Mouse (Mus musculus): ENCODE results near the gene Plekhg1.
A peak's percentile ranks its signal among the peaks of the same experiment; 100 is the strongest.

Gene Plekhg1

GRCm38 (mm10) chr10:3740148-3740503, at the start of gene Plekhg1:
Gene Plekhg1 (plus strand): TSS chr10:3740364.
- DNase-seq: peak; percentile 92

DNA sequence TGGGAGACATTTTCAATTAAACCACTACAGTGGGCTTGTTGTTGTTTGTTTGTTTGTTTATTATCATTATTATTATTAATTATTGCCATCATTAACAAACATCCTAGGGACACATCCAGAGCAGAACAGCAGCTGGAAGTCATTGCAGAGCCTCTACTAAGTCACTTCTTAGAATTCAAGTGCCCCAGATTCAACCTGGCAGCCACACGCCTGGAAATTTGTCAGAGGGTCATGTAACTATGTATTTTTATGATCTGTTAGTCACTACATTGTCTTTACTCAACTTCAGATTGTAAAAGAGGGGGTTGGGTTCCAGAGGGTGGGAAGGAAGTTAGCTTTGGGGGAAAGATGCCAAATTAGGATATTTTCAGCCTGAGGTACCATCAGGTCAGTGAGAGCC, 47.4 kb upstream of the Plekhg1 start:
- no peak for DNase-seq

DNA sequence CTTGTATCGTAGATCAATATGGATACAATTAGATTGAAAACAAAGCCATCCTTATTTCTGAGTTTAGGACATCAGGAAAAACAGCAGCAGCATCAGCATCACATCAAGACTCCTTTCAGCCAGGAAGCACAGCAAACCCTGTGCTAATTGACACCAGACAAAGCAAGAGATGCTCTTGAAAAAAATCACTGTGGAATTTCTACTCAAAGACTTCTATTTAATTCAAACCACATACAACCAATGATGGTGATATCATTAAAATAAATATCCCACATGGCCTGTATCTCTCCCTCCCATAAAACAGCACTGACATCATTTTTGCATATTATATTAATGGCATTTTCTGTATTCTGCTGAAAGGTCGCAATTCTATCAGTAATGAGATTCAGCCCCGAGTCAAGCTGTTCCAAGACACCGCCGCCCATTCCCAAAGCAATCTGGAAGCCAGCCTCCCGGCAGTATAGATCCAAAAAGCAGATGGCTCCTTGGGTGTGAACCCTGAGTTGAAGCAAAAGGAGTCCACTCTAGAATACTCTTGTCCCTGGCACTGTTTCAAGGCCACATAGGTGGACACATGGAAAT, 46.4 kb upstream of the Plekhg1 start:
- DNase-seq: no peak

- DNase-seq: no peak
These were observed 44.7 kb upstream of the Plekhg1 start for GRCm38 (mm10) chr10:3695332-3695905.

GRCm38 (mm10) chr10:3696727-3697348, 43.3 kb upstream of the Plekhg1 start:
- DNase-seq: no peak

DNA sequence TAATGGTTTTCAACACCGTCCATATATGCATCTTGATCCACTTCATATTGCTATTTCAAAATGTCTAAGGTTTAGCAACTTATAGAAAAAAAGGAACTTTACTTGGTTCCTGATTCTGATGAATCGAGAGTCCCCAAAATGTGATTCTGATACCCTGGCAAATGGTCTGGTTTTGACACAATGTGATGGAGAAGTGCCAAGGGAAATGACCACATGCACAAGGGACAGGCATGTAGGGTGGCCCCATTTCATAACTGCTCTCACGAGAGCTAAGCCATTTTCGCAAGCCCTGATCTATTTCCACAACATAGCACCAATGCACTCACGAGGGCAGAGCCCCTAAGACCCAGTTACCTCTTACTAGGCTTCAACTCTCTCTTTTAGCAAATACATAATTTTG, 42.7 kb upstream of the Plekhg1 start:
- DNase-seq: no peak

- no peak for DNase-seq
These were observed 39.7 kb upstream of the Plekhg1 start for GRCm38 (mm10) chr10:3700225-3701073.

DNA sequence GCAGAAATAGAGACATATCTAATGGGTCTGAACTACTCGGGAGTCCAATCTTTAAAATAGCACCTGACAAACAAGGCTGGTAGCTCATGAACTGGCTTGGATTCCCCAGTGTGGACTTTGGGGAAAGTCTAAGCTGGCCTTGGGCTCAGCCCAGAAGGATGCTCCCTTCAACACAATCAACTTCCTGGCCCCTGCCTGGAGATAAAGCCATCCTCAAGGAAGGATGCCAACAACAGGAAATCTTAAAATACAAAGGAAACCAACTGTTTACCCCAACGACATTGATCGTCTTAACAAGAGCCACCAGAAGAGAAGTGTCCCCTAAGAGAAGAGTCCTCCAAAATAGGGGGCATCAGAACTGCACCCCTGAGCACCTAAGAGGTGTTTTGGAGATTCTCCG, 38.3 kb upstream of the Plekhg1 start:
- DNase-seq: no peak

GRCm38 (mm10) chr10:3702585-3702984, 37.6 kb upstream of the Plekhg1 start:
- DNase-seq: no peak

DNA sequence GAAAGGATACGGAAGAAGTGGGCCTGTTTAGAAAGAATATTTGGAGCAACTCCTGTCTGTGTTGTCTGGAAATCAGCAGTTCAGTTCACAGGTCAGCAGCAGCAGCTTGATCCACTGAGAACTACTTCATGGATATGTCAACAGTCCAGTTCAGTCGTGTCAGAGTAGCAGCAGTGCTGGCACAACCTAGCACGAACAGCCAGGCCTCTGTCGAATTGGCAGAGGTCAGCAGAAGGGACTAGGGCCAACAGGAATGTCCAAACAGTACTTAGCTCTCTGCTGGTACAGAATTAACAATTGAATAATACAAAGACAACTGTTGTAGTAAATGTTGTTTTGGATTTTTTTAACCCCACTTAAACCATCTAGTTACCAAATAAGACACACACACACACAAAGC, 33.9 kb upstream of the Plekhg1 start:
- no peak for DNase-seq

GRCm38 (mm10) chr10:3710081-3710480, 30.1 kb upstream of the Plekhg1 start:
- no peak for DNase-seq

DNA sequence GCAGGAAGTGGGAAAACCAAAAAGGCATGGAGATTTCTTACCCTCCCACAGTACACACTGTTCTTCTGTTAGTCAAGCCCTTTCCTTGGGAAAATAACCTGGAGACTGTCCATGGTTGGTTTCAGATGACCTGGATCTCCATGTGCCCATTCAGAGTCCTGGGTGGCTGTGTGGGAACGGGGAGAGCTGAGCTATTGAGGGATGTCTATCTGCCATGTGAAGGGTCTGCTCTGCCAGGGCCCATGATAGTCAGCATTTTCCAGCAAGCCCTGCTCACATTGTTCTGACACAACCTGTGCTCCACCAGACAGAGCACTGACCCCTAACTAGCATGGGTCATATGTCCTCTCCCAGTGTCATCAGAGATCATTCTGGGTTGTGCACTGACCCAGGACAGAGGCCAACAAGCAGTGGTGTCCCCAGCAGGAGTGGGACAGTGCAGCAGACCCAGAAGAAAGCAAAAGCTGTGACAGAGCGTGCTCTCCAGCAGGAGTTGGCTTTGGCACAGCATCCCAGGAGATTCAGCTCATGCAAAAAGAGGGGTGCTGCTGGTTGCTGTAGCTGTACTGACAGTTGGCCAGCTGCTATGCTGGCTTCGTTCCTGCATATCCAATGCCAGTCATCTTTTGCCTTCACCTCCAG, 24.7 kb upstream of the Plekhg1 start:
- no peak for DNase-seq

GRCm38 (mm10) chr10:3718021-3718865, 21.9 kb upstream of the Plekhg1 start:
- no peak for DNase-seq

DNA sequence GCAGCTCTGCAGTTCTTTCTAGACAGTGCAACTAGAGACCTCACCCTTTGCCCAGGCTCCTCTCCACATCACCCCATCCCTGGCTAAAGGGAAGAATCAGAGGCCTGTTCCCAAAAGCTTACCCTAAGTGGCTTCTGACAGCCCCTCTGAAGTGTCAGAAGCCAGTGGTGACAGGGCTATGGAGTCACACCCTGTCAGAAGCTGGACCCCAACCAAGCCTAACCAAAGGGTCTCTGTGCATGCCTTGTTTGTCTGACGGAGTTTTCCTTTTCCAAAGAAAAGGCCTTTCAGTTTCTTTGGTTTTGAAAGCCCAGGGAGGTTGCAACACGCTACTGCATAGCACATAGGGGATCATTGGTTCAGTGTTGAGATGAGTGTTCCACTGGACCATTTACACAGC, 19.9 kb upstream of the Plekhg1 start:
- no peak for DNase-seq

- DNase-seq: peak; percentile 36
These were observed 17.8 kb upstream of the Plekhg1 start for GRCm38 (mm10) chr10:3722339-3722738.

DNA sequence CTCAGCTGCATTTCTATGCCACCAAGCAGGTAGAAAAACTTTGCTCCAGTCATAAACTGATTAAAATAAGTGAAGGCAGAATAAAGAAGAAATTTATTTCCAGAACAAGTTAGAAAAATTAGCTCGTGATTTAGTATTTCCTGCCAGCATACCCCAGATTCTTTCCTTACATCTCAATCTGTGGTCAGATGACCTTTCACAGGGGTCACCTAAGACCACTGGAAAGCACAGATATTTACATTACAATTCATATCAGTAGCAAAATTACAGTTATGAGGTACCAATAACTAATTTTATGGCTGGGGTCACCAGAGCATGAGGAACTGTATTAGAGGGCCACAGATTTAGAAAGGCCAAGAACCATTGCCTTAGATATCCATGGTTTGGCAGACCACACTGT, 15.5 kb upstream of the Plekhg1 start:
- DNase-seq: no peak

GRCm38 (mm10) chr10:3729666-3730065, 10.5 kb upstream of the Plekhg1 start:
- DNase-seq: no peak

- DNase-seq: no peak
These were observed 9.8 kb upstream of the Plekhg1 start for GRCm38 (mm10) chr10:3730314-3730713.

DNA sequence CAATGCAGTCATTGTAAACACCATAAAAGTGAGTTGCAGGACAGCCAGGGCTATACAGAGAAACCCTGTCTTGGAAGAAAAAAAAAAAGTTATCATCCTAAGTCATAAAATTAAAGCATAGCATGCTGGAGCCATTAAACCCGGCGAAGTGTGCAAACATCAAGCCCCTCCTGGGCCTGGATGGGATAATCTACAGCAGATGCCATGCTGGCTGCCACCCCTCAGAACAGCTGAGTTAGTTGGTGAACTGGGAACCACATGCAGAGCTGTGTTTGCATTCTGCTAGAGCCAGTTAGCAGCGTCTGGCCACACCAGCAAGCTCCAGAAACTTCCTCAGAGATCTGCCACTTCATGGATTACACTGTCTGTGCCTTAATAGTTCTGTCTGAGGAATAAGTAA, 3.1 kb upstream of the Plekhg1 start:
- DNase-seq: no peak

DNA sequence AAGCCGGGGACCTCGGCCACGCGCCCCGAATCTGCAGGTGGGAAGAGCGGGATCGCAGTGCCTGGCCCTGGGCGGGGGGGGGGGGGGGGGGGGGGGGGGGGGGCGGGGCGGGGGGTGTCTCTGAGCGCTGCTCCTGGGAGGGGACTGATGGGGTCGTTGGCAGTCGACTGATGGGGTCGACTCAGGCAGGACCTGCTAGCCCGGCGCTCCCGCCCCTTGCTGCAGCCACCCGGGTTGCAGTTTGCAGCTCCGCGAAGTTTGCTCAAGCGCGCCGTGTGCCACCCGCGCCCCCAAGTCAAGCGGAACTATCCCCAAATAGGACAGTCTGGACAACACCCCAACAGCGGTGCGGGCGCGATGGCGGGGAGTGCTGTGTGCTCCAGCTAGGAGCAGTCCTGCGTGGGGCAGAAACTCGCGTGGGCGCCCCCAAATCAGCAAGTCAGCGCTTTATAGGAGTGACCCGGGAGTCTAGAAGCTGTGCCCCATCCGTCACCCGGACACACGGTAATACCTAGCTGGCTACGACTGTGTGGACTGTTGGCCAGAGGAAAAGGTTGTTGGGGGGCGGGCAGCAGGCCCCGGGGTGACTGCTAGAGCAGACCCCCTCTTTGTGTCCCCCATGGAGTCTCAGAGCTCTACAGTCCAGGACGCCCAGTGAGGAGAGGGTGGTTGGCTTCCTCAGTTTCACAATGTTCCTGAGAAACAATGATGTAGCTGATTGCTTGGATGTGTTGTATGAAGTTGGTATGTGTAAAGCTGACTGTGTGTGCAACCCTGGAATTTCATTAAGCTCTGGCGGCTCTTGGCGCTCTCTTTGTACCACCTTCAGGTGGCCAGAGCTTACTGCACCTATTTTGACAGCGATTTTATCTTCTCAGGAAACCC, 582 bp downstream of the Plekhg1 start:
- peak; percentile 86 for DNase-seq

DNA sequence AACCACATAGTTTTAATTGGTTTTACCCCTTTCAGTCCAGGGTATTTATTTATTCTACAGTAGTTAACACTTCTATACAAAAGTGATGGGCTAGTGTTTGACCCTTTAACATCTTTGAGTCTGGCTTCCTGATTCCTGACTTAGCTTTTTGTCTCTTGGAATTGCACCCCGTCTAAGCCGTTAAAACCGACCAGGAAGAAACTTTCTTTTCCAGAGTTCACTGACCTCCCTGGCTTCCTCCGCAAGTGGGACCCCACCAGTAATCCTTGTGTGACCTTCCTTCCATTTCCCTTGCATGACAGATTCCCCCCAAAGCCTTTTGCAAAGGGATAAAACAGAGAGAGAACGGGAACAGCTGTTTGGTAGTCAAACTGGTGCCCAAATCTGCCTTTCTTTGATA, 1.6 kb downstream of the Plekhg1 start:
- DNase-seq: peak; percentile 20
